Mouse (Mus musculus): Measurements from ENCODE around the gene F830045P16Rik. TPM values are rescaled to one million over a fixed set of nuclear protein-coding genes. Genes with fewer than 3 reads are reported as not detected.
A peak's percentile ranks its signal among the peaks of the same experiment; 100 is the strongest.

The F830045P16Rik gene
- polyA plus RNA-seq, 1 experiment from 2014 or later = not detected

DNA sequence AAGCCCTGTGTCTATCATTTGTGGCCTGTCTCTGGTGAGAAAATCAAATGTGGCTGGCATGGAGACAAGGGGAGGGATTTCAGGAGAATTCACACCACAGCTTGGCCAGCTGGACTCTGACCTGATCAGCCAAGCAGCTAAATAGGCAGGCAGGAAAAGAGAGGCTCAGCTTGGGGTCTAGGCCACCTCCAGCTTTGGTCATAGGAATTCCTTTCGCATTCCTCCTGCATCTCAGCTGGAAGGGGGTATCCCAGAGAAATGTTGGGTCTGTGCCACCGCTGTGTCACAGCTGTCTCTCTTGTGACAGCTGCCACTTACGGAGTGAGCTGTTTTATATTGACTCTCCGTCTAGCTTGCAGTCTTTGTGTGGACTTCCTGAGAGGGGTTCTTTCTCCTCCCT, 8.0 kb upstream of the F830045P16Rik start:
- Histone ChIP-seq H3K27ac (no peak overlapping the region), H3K4me2 (no peak overlapping the region), H3K36me3 (no peaks in the 10 kb centered on the region), H3K9ac (no peak overlapping the region), H3K4me3 (no peak overlapping the region), H3K27me3 (no peaks in the 10 kb centered on the region), H3K9me3 (no peaks in the 10 kb centered on the region), H3K4me1 (no peaks in the 10 kb centered on the region)
- no peak for ATAC-seq (ENCODE audit: insufficient number of reproducible peaks, insufficient read depth, low FRiP score, low TSS enrichment, low read depth)
- WGBS = 47% methylated on average over 4 of the region's 4 CpGs

DNA sequence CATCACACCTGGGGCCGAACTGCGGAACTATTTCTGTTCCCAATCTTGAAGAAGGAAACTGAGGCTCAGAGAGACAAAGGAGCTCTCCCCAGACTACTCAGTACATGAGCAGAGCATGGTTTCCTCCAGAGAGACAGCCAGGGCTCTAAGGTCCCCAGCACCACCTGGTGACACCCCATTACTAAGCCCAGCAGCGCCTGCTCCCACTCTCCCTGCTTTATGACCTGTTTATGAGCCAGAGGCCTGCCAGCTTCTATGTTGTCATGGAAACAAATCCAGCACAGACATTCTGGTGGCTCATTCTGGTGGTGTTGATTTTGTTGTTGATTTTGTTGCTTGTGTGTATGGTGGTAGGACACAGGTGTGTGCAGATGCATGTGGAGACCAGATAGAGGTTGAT, 3.6 kb upstream of the F830045P16Rik start:
- WGBS = 83% methylated on average over 3 of the region's 3 CpGs
- no peaks in the 10 kb centered on the region for H3K4me1 ChIP-seq
- H3K4me2 ChIP-seq = no peak overlapping the region
- H3K27me3 ChIP-seq = no peaks in the 10 kb centered on the region
- H3K9me3 ChIP-seq = no peaks in the 10 kb centered on the region
- H3K4me3 ChIP-seq = no peak overlapping the region
- H3K9ac ChIP-seq = no peak overlapping the region
- ATAC-seq (ENCODE audit: insufficient number of reproducible peaks, insufficient read depth, low FRiP score, low TSS enrichment, low read depth) = no peak
- no peak overlapping the region for H3K27ac ChIP-seq
- H3K36me3 ChIP-seq = no peaks in the 10 kb centered on the region

DNA sequence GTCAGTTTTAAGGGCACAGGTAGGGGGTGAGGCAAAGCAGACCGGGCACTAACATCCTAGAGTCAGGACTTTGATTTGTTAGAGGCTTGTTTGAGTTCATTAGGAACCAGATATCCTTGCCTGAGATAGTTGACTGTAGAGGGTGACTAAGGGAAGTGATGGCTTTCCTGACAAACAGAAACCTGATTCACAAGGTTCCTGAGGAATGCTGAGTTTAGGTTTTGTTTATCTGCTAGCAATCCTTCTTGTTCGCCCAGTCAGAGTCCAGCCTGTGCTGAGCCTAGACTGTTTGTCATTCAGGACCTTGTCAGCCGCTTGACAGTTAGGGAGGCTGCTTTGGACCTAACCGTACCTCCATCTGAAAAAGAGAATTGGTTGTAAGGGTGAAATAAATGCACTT, 2.8 kb upstream of the F830045P16Rik start:
- no peak for ATAC-seq (ENCODE audit: insufficient number of reproducible peaks, insufficient read depth, low FRiP score, low TSS enrichment, low read depth)
- Histone ChIP-seq H3K4me2 (no peak overlapping the region), H3K27me3 (no peaks in the 10 kb centered on the region), H3K27ac (no peak overlapping the region), H3K9ac (no peak overlapping the region), H3K4me1 (no peaks in the 10 kb centered on the region), H3K9me3 (no peaks in the 10 kb centered on the region), H3K4me3 (no peak overlapping the region), H3K36me3 (no peaks in the 10 kb centered on the region)
- 59% methylated on average over 4 of the region's 4 CpGs for WGBS

DNA sequence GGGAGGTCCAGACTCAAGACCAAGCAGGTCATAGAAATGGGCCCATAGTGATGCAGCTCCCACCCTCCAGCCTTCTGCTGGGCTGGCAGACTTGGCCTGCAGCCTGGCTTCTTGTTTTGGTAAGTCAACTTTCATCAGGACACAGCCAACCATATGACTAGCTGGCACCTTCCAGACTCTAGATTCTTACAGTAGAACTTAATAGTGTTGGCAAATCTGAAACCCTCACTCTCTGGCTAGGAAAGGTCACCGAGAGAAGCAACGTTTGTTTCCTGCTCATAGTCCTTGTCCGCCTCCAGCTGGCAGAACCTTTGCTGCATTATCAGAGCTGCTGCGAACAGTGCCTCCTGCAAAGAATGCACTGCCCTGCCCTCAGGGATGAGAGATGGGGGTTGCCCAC, 1.5 kb upstream of the F830045P16Rik start:
- H3K9ac ChIP-seq = no peak overlapping the region
- no peak overlapping the region for H3K4me2 ChIP-seq
- WGBS = 77% methylated on average over 4 of the region's 4 CpGs
- no peaks in the 10 kb centered on the region for H3K36me3 ChIP-seq
- no peaks in the 10 kb centered on the region for H3K4me1 ChIP-seq
- H3K27me3 ChIP-seq = no peaks in the 10 kb centered on the region
- H3K27ac ChIP-seq = no peak overlapping the region
- no peak for ATAC-seq (ENCODE audit: insufficient number of reproducible peaks, insufficient read depth, low FRiP score, low TSS enrichment, low read depth)
- no peaks in the 10 kb centered on the region for H3K9me3 ChIP-seq
- no peak overlapping the region for H3K4me3 ChIP-seq

DNA sequence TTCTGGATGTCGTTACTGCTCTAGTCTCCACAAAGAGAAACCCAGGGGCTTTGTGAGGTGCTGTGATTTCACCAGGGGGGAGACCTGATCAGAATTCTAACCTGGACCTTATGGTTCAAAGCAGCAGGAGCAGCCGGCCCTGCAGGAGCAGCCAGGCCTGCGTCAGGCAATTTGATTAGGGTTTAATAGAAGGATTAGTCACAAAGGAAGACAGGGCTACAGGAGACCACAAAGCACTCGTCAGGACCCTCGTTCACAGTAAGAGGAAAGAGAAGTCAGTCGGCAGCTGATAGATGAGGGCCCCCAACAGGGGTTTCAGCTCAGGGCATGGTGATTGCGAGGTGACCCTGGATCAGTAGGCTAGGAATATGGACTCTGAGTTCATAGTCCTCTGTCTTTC, 958 bp upstream of the F830045P16Rik start:
- no peaks in the 10 kb centered on the region for H3K4me1 ChIP-seq
- ATAC-seq (ENCODE audit: insufficient number of reproducible peaks, insufficient read depth, low FRiP score, low TSS enrichment, low read depth) = no peak
- H3K27ac ChIP-seq = no peak overlapping the region
- no peaks in the 10 kb centered on the region for H3K36me3 ChIP-seq
- H3K9ac ChIP-seq = no peak overlapping the region
- no peaks in the 10 kb centered on the region for H3K27me3 ChIP-seq
- no peak overlapping the region for H3K4me3 ChIP-seq
- no peak overlapping the region for H3K4me2 ChIP-seq
- H3K9me3 ChIP-seq = no peaks in the 10 kb centered on the region
- 29% methylated on average over 7 of the region's 7 CpGs for WGBS

DNA sequence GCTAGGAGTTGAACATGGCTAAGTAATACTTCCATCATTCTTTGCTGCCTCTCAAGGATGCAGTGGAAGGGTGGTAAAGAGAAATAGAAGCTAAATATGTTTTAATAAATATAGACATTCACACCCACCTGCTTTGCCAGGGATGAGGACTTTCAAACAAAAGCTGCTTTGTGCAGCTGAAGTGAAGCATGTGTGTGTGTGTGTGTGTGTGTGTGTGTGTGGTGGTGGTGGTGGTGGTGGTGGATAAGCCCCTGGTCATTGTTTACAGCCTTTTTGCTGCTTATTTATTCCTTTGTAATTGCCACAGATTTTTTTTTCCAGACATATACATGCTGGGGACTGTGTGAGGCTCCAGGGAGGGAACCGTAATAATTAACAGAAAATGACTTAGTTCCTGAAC, 524 bp upstream of the F830045P16Rik start:
- Histone ChIP-seq H3K9ac (no peak overlapping the region), H3K4me3 (no peak overlapping the region), H3K27ac (no peak overlapping the region), H3K36me3 (no peaks in the 10 kb centered on the region), H3K4me1 (no peaks in the 10 kb centered on the region), H3K9me3 (no peaks in the 10 kb centered on the region), H3K27me3 (no peaks in the 10 kb centered on the region), H3K4me2 (no peak overlapping the region)
- WGBS = 48% methylated on average over 1 of the region's 1 CpGs
- ATAC-seq (ENCODE audit: insufficient number of reproducible peaks, insufficient read depth, low FRiP score, low TSS enrichment, low read depth) = no peak

DNA sequence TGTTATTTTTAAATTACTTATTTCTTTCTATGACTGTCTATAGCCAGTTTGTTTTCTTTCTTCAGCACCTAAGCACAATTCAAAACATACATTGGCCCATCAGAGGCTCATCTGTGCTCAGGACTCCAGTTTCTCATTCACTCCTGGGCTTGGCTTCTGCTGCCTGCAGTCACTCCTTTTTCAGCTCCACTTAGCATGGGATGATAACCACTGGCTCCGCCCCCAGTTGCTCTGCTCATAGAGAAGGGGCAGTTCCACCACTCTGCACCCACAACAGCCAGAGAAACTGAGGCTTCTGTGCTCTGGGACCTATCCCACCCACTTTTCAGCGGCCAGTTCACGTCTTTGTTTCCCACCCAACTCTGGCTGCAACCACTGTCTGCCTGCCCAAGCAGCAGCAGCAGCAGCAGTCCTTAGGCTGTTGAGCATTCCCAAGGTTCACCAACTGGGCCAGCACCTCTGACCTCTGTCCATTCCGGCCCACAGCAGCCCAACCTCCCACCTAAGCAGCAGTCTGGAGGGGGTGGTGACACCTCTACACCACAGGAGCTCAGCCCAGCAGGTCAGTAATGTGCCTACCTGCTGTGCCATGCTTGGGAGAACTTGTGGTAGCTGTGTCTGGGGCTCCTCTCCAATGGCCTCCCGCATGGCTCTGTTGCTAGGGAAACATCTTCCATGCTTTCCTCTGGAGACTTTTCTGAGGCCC, 1.4 kb downstream of the F830045P16Rik start:
- H3K27ac ChIP-seq = no peak overlapping the region
- H3K4me1 ChIP-seq = no peaks in the 10 kb centered on the region
- no peaks in the 10 kb centered on the region for H3K36me3 ChIP-seq
- no peaks in the 10 kb centered on the region for H3K27me3 ChIP-seq
- H3K4me2 ChIP-seq = no peak overlapping the region
- no peak overlapping the region for H3K4me3 ChIP-seq
- no peaks in the 10 kb centered on the region for H3K9me3 ChIP-seq
- H3K9ac ChIP-seq = no peak overlapping the region
- 0 out of 2 replicates have a peak, but pooled peaks have one; percentile 37 for ATAC-seq (ENCODE audit: insufficient number of reproducible peaks, insufficient read depth, low FRiP score, low TSS enrichment, low read depth)
- 50% methylated on average over 5 of the region's 5 CpGs for WGBS

DNA sequence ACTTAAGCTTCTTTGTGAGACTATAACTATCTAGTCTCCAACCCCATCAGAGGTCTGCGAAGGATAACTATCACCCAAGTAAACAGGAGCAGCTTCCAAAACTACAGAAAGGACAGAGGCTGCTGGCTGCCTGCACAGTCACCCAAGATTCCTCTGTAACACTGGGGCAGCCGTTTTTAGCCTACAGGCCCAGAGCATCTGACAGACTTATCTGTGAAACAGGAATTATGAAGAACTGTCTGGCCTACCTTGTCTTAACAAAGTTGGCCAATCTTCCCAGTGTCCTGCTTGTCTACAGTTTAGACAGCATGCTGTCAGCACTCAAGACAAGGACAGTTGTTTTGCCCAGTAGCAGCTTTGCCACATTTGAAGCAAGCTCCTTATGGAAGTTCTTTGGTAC, 4.5 kb downstream of the F830045P16Rik start:
- WGBS = 72% methylated on average over 2 of the region's 2 CpGs
- H3K9me3 ChIP-seq = no peaks in the 10 kb centered on the region
- H3K4me2 ChIP-seq = no peak overlapping the region
- H3K27ac ChIP-seq = no peak overlapping the region
- H3K27me3 ChIP-seq = no peaks in the 10 kb centered on the region
- no peaks in the 10 kb centered on the region for H3K36me3 ChIP-seq
- no peak for ATAC-seq (ENCODE audit: insufficient number of reproducible peaks, insufficient read depth, low FRiP score, low TSS enrichment, low read depth)
- H3K4me1 ChIP-seq = peaks cover 6% of the 10 kb centered on the region; the same call in 1 of the 2 replicates
- no peak overlapping the region for H3K9ac ChIP-seq
- no peak overlapping the region for H3K4me3 ChIP-seq

DNA sequence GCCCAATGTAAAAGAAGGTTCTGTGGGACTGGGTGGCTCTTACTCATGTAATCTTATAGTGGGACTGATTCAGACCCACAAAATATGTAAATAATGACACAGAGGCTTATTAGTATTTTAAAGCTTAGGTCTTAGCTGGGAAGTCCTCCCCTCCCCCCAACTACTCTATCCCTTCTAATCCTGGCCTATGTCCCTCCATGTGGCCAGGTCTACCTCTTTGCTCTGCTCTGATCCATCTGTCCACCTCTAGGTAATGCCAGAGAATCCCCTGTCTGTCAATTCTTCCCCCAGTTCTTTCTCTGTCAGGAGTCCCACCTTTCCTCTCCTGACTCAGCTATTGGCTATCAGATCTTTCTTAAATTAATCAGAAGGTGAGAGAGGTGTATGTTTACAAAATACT, 5.3 kb downstream of the F830045P16Rik start:
- Histone ChIP-seq H3K4me2 (no peak overlapping the region), H3K27ac (no peak overlapping the region), H3K4me1 (peaks cover 6% of the 10 kb centered on the region; the same call in 1 of the 2 replicates), H3K9ac (no peak overlapping the region), H3K4me3 (no peak overlapping the region), H3K27me3 (no peaks in the 10 kb centered on the region), H3K9me3 (no peaks in the 10 kb centered on the region), H3K36me3 (no peaks in the 10 kb centered on the region)
- no peak for ATAC-seq (ENCODE audit: insufficient number of reproducible peaks, insufficient read depth, low FRiP score, low TSS enrichment, low read depth)

DNA sequence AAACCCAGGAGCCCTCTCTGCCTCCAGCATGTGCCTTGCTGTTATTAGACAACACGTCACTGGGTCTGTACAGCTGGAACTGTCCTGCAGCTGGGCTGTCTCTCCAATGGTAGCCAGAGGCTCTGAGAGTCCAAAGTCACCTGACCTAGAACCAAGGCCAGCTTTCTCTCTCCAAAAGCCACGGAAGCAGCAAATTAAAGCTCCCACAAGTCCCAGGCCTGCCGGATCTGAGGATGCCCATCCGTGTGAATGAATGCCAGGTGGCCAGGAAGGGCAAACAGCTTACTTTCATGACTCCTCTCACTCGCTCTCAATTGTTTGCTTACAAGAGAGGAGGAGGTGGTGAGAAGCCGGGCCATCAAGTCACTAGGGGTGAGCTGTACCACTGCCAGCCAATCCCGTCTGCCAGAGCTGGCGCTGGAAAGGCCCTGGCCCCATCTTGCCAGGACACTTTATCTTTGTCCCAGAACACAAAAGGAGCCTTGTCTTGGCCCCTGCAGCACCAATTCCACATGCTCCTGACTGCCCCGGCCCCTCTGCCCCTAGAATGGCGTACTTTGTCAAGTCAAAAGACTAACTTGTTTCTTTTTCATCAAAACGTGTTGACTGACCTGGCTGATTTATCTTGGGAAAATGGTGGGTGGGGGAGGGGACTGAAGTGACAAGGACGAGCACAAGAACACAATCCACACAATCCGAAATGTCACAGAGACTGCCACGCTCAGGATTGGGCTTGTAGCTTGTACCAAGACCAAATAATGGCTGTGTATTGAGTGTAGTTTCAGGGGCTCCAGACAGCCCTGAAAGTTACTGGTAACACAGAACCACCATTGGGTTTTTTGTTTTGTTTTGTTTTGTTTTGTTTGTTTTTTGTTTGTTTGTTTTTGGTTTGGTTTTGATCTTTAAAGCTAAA, 6.8 kb downstream of the F830045P16Rik start:
- no peak for ATAC-seq (ENCODE audit: insufficient number of reproducible peaks, insufficient read depth, low FRiP score, low TSS enrichment, low read depth)
- peaks cover 6% of the 10 kb centered on the region; the same call in 1 of the 2 replicates for H3K4me1 ChIP-seq
- H3K27ac ChIP-seq = no peak overlapping the region
- H3K4me2 ChIP-seq = no peak overlapping the region
- WGBS = 21% methylated on average over 14 of the region's 14 CpGs
- H3K36me3 ChIP-seq = no peaks in the 10 kb centered on the region
- H3K9ac ChIP-seq = no peak overlapping the region
- no peaks in the 10 kb centered on the region for H3K9me3 ChIP-seq
- H3K27me3 ChIP-seq = no peaks in the 10 kb centered on the region
- no peak overlapping the region for H3K4me3 ChIP-seq

DNA sequence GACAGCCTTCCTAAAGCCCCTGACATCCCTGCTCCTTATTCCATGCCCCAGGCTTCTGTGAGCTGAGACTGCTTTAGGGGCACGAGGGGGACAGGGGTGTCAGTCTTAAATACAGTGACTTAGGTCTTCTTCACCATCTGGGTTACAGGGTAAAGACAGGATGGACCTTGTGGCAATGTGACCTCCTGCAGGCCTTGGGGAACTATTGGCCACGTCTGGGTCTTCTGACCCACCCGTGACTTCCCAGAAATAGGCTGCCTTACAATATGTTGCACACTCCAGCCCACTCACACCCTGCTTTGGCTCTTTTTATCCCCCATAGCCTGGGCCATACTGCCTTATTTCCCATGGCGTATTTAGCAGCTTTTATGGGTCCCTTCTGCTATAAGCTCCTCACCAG, 8.5 kb downstream of the F830045P16Rik start:
- no peak for ATAC-seq (ENCODE audit: insufficient number of reproducible peaks, insufficient read depth, low FRiP score, low TSS enrichment, low read depth)
- no peaks in the 10 kb centered on the region for H3K9me3 ChIP-seq
- no peak overlapping the region for H3K27ac ChIP-seq
- H3K27me3 ChIP-seq = no peaks in the 10 kb centered on the region
- H3K36me3 ChIP-seq = no peaks in the 10 kb centered on the region
- peaks cover 6% of the 10 kb centered on the region; the same call in 1 of the 2 replicates for H3K4me1 ChIP-seq
- no peak overlapping the region for H3K4me3 ChIP-seq
- H3K4me2 ChIP-seq = no peak overlapping the region
- no peak overlapping the region for H3K9ac ChIP-seq
- WGBS = 78% methylated on average over 4 of the region's 4 CpGs

DNA sequence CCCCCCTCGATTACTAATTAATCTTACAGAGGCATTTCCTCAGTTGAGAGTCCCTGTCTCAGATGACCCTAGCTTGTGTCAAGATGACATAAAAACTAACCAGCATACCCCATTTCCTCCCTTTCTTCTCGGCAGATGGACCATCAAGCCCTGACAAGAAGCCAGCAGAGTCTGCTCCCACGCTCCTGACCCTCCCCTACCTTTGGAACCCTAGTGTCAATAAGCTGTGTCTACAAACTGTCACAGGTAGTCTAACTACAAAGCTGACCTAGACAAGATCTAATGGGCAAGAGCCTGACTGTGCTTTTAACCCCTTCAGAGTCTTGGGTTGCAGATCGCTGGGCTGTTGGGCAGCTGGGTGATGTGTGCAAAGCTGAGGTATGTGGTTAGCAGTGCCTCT, 10.1 kb downstream of the F830045P16Rik start:
- no peak overlapping the region for H3K9ac ChIP-seq
- ATAC-seq (ENCODE audit: insufficient number of reproducible peaks, insufficient read depth, low FRiP score, low TSS enrichment, low read depth) = no peak
- no peak overlapping the region for H3K4me3 ChIP-seq
- no peaks in the 10 kb centered on the region for H3K27me3 ChIP-seq
- WGBS = 86% methylated on average over 4 of the region's 4 CpGs
- no peak overlapping the region for H3K4me2 ChIP-seq
- H3K36me3 ChIP-seq = no peaks in the 10 kb centered on the region
- no peak overlapping the region for H3K27ac ChIP-seq
- H3K9me3 ChIP-seq = no peaks in the 10 kb centered on the region
- peaks cover 6% of the 10 kb centered on the region; the same call in 1 of the 2 replicates for H3K4me1 ChIP-seq

Data from embryonic facial prominence, embryonic 13.5 days (tissue).